Mouse (Mus musculus) heart, postnatal 4 days (tissue): ENCODE data around the gene Gm27179. TPM values are rescaled to one million over a fixed set of nuclear protein-coding genes. Genes with fewer than 3 reads are reported as not detected.
"Not testable (repeated sequence)": the region's sequence is repeated elsewhere in the genome, so short reads cannot be mapped to it uniquely, and the experiment has no call there.

Experiments
- DNase-seq: peaks from one replicate; pipeline ENCODE4 v3.0.0; 2021
- total RNA-seq, 2 experiments: library from RNA; stranded (reverse); gene quantifications; 2 replicates each; pipeline ENCODE4 v1.2.3; 2021

The Gm27179 gene
- total RNA-seq, 2 experiments from 2014 or later, result not detected

DNA sequence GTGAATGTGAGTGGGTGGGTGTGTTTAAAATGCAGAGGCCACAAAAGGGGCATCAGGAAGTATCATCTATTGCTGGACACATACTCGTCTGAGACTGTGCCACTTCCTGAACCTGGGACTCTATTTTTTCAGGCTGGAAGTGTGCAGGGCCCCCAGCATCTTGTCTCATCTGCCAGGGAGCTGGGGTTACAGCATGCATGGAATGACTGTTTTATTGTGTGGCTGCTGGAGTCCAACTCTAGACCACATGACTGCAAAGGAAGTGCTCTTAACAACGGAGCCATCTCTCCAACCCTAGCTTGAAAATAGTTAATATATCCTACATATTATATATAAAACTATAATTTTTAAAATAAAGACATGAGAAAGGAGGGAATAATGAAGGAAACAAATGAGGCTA is 39.0 kb downstream of the Gm27179 start:
- DNase-seq, result not testable (repeated sequence)

DNA sequence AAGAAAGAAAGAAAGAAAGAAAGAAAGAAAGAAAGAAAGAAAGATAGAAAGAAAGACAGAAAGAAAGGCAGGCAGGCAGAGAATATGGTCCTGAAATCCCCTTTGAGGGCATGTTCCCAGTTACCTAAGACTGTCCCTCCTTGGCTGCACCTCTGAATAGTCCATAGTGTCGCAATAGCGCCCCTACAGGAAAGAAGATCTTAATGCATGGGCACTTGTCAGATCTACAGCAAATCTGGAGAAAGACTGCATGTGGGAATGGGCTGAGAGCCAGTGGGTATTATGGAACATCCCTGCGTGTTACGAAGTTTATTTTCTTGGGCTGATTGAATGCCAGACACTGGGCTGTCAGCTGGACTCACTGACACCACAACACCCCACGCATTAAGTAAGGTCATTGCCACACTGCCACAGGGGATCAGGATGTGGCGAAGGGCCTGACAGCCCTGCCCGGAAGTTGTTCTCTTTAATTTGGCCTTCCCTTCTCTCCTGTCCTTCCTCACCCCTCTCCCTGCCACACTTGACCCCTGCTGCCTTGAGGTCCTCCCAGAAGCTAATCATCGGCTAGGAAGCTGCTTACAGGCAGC is 42.1 kb downstream of the Gm27179 start:
- DNase-seq, result not testable (repeated sequence)

DNA sequence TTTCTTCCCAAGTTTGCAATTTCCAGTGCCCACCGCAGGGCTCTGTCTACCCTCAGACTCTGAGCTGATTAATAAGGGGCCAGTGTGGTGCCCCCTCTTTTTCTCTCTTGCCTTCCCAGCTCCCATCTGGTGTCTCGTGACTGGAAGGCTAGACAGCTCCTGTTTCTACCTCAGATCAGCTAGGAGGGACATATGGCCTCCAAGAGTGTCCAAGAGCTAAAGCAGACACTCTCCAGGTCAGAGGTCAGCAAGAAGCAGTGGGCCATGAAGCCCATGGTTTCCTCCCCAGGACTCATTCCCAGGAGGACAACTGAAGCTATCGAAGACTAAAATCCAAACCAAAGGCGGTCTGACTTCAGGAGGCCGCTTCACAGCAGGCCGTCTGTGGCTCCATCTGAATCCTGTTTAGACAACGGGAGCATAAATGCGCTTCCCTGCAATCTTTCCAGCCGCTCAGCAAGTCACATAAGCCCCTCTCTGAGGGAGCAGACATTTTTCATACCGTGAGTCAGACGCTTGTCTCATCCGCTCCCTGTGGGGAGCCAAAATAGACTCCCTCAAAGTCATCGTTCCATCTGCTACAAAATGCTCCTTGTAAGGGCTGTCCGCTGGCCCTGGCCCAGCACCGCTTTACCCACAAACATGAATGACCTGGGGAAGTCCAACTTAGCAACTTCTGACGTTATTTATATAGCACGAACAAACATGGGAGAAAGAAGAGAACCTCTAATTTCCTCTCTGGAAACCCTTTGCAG is 44.6 kb downstream of the Gm27179 start:
- DNase-seq, result not testable (repeated sequence)

DNA sequence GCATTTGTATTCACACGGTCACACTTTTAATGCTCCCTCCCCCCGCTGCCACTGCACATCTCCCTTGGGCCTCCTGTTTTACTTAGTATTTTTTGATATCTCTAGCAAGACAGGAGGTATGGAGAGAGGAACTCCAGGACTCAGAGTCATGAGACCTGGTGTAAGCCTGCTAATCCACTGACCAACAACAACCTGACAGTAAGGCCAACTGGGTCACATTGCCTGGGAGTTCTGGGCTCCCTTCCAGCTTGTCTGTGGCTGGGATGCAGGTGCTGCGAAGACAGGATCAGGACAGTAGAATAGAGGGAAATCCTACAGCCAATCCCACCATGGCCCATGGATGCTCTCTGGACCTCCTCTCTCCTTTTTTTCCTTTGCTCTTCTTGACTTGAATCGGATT is 47.9 kb downstream of the Gm27179 start:
- not testable (repeated sequence) for DNase-seq

Other genes with a start within 250 kb of the Gm27179 start
- under 1 TPM; 0.10 to 0.11 TPM for gene Synb, start 218.2 kb downstream of the Gm27179 start, total RNA-seq
- gene Gm16867, start 9.2 kb downstream of the Gm27179 start, total RNA-seq, result 1 to 10 TPM; 4.1 TPM
- 10 to 100 TPM; 24.9 to 25.2 TPM for gene Entpd4b, start 42.9 kb upstream of the Gm27179 start, total RNA-seq